Mouse (Mus musculus) granulocyte monocyte progenitor cell, adult 5-6 weeks (primary cell): Measurements from ENCODE around the gene Zfp941. TPM values are rescaled to one million over a fixed set of nuclear protein-coding genes. Genes with fewer than 3 reads are reported as not detected.
"Not testable (repeated sequence)": the region's sequence is repeated elsewhere in the genome, so short reads cannot be mapped to it uniquely, and the experiment has no call there.

Experiments used
- ATAC-seq: replicated peaks from 2 replicates; pipeline ENCODE4 v1.8.0; 2016; ENCODE audit warnings: mild to moderate bottlenecking, moderate TSS enrichment, inconsistent platforms; ENCODE audit not compliant: poor library complexity, severe bottlenecking
- total RNA-seq, 2 experiments: library from RNA; stranded (forward) in 1 of 2; stranded (reverse) in 1 of 2; fragments of 200-712, 200-1000 nt in 1 of 2; fragments of >200 nt in 1 of 2; fragmentation: Nextera tagmentation in 1 of 2; gene quantifications; 2 replicates each; pipeline ENCODE4 v1.2.3; 2014 to 2017

Gene Zfp941
- total RNA-seq, 2 experiments from 2014 or later: 1.4 to 1.7 TPM

DNA sequence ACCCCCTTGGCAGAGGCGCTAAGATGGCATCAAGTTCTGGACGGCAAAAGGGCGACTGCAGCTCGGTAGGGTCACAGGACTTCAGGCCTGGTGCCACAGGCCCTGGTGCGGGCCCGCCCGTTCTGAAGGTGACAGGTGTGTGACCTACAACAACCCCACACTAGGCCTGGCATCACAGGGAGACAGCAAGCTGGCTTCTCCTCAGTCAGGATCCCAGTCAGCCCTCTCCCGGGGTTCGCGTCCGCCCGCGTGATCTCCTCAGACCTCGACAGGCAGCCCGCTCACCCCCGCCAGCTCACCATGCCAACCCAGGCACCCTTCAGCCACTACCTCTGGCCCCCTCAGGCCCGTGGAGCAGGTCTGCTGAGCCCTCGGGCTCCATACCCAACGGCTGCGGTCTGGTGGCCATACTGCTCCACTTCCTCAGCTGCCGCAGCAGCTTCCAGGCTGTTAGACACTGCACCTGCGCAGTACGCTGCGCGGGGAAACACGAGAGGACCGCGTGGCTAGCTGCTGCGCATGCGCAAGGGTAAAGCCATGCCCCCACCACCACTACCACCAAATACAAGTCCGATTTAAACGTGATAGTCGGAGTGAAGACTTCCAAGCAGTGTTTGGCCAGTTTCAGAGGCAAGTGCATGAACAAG lies 34.4 kb downstream of the Zfp941 start, which contains the start of gene Syce1:
Gene Syce1 (minus strand): TSS at position 447 of the 647 bp plus-strand sequence.
- ATAC-seq: no peak

DNA sequence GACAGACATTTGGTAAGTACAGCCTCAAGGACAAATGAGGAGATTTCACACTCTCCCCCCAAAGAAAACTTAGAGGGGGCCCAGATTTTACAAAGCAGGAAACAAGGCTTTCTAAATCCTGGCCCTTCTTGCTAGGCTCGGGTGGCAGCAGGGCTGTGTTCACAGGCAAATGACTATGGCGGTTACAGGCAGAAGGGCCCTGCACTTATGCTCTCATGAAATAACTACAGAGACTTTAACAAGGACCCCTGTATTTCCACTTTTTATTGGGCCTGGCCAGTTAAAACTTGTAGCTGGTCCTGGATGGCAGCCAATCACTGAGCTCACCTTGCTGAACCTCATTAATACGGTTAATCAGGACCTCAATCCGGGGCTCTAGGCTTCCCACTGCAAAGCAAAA lies 41.4 kb downstream of the Zfp941 start:
- no peak for ATAC-seq

DNA sequence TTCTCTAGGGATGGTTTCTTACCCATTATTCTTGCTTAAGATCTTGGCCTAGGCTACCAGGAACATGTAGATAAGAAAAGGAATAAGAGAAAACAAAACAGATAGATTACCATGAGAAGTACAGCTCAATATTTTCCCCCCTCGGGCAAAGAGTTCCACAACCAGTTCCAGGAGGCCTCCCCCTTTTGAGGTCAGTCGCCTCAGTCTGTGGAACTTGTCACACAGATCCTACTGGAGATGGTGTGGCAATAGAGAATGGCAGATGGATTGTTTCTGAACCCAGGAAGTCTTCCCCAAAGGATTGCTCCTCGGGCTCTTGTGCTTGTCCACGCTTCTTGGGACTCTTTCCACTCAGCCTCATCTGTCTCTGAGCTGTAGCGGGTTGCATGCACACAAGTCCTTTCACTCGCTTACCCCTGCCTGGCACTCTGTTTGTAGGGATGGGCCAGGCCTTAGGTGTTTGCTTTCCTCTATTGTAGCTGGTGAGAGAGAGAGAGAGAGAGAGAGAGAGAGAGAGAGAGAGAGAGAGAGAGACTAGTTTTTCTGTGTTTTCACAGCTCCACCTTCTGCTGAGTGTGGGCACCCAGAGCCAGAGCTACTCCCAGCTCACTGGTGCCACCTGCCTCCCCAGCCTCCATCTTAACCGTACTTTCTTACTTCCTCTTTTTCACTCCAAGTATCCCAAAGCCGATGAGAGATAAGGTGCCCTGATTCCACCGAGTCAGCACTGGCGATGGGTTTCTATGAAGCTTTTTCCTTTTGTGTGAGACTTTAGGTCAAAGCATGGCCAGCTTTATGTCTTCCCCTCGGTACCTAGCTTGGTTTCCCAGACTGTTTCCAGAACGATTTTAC lies 55.9 kb downstream of the Zfp941 start:
- ATAC-seq: peak; percentile 76

DNA sequence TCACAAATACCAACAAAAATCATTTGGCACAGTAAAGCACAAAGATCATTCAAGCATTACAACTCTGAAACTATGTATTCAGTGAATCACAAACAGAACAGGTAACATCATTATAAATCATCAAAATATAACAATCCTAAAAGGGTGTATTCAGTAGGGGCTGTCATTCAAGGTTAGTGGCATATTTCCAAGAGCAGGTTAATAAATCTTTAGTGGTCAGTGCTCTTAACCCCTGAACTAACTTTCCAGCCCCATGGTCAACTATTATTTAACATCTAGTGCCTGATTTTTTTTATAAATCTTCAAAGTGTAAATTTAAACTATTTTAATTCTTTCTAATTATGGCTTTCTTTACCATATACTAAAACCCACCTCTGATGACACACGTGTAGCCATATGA lies 56.6 kb downstream of the Zfp941 start:
- ATAC-seq: not testable (repeated sequence)

DNA sequence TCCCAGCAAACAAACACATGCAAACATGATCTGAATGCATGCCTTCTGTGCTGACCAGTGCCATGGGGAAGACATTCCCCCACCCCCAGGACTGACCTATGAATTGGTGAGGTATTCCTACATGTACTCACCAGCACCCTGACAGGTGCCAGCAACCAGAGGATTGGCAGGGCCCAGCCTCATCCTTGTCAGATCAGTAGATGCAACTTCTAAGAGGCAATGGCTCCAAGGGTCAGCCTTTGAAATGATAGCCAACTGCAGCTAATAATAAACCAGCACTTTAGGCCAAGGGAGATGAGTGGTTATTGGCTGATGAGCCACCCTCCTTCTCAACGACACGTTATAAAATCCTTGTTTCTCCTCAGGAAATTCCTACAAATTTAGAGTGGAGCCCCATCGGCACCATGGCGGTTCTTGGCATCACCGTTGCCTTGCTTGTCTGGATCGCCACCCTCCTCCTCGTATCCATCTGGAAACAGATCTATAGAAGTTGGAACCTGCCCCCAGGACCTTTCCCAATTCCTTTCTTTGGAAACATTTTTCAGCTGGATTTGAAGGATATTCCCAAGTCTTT lies 58.4 kb downstream of the Zfp941 start, which contains the start of gene Cyp2e1:
Gene Cyp2e1 (plus strand): TSS at position 293 of the 574 bp plus-strand sequence.
- no peak for ATAC-seq

DNA sequence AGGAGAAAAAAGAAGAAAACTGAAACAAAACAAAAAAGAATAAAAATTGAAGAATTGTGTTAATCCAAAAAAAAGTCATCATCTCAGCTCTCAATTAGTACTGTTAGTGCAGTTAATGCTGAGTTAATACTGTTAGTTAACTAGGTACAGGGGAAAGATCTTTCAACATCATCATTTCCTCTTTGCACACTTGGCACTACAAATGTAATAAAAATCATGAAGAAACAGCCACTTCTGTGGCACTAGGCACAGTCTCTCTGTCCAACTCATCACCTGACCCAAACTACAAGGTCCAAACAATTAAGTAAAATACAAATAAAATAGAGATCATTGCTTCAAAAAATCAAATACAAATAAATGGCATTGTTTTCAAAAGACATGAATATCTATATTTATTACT lies 61.3 kb downstream of the Zfp941 start:
- no peak for ATAC-seq

Other genes with a start within 250 kb of the Zfp941 start
- 0.15 TPM in 1 of 2 replicates, not detected in the other for gene Olfr46, start 220.9 kb downstream of the Zfp941 start, total RNA-seq (2014; fragmentation: Nextera tagmentation)
- gene Olfr46, start 220.9 kb downstream of the Zfp941 start, total RNA-seq (2017): under 0.01 TPM in 2 replicates
- not detected in 2 replicates for gene Olfr61, start 193.2 kb downstream of the Zfp941 start, total RNA-seq (2014; fragmentation: Nextera tagmentation)
- gene Olfr61, start 193.2 kb downstream of the Zfp941 start, total RNA-seq (2017): not detected in 2 replicates
- not detected in 2 replicates for gene Olfr53, start 175.7 kb downstream of the Zfp941 start, total RNA-seq (2014; fragmentation: Nextera tagmentation)
- not detected in 2 replicates for gene Olfr53, start 175.7 kb downstream of the Zfp941 start, total RNA-seq (2017)
- gene Olfr539, start 162.2 kb downstream of the Zfp941 start, total RNA-seq (2014; fragmentation: Nextera tagmentation): not detected in 2 replicates
- not detected in 2 replicates for gene Olfr539, start 162.2 kb downstream of the Zfp941 start, total RNA-seq (2017)
- not detected in 2 replicates for gene Olfr45, start 140.2 kb downstream of the Zfp941 start, total RNA-seq (2014; fragmentation: Nextera tagmentation)
- gene Olfr45, start 140.2 kb downstream of the Zfp941 start, total RNA-seq (2017): not detected in 2 replicates
- not detected in 2 replicates for gene Olfr541, start 124.9 kb downstream of the Zfp941 start, total RNA-seq (2014; fragmentation: Nextera tagmentation)
- not detected in 2 replicates for gene Olfr541, start 124.9 kb downstream of the Zfp941 start, total RNA-seq (2017)
- not detected in 2 replicates for gene Cyp2e1, start 58.4 kb downstream of the Zfp941 start, total RNA-seq (2014; fragmentation: Nextera tagmentation)
- gene Cyp2e1, start 58.4 kb downstream of the Zfp941 start, total RNA-seq (2017): not detected in 2 replicates
- 0.56 and 3.1 TPM in 2 replicates for gene Syce1, start 34.3 kb downstream of the Zfp941 start, total RNA-seq (2014; fragmentation: Nextera tagmentation)
- gene Syce1, start 34.3 kb downstream of the Zfp941 start, total RNA-seq (2017): not detected in 2 replicates
- not detected in 2 replicates for gene Urah, start 12.8 kb upstream of the Zfp941 start, total RNA-seq (2014; fragmentation: Nextera tagmentation)
- not detected in 2 replicates for gene Urah, start 12.8 kb upstream of the Zfp941 start, total RNA-seq (2017)
- not detected in 2 replicates for gene Scgb1c1, start 23.4 kb upstream of the Zfp941 start, total RNA-seq (2014; fragmentation: Nextera tagmentation)
- gene Scgb1c1, start 23.4 kb upstream of the Zfp941 start, total RNA-seq (2017): not detected in 2 replicates
- gene Odf3, start 25.6 kb upstream of the Zfp941 start, total RNA-seq (2014; fragmentation: Nextera tagmentation): not detected in 2 replicates
- not detected in 2 replicates for gene Odf3, start 25.6 kb upstream of the Zfp941 start, total RNA-seq (2017)
- not detected in 2 replicates for gene Gm45785, start 34.2 kb upstream of the Zfp941 start, total RNA-seq (2014; fragmentation: Nextera tagmentation)
- not detected in 2 replicates for gene Gm45785, start 34.2 kb upstream of the Zfp941 start, total RNA-seq (2017)
- gene Ric8a, start 34.8 kb upstream of the Zfp941 start, total RNA-seq (2014; fragmentation: Nextera tagmentation): 45.0 and 45.9 TPM in 2 replicates
- gene Ric8a, start 34.8 kb upstream of the Zfp941 start, total RNA-seq (2017): 32.6 and 36.2 TPM in 2 replicates
- 15.2 and 21.9 TPM in 2 replicates for gene Bet1l, start 35.4 kb upstream of the Zfp941 start, total RNA-seq (2014; fragmentation: Nextera tagmentation)
- 20.9 and 21.9 TPM in 2 replicates for gene Bet1l, start 35.4 kb upstream of the Zfp941 start, total RNA-seq (2017)
- 111 and 117 TPM in 2 replicates for gene Psmd13, start 59.8 kb upstream of the Zfp941 start, total RNA-seq (2014; fragmentation: Nextera tagmentation)
- gene Psmd13, start 59.8 kb upstream of the Zfp941 start, total RNA-seq (2017): 229 and 237 TPM in 2 replicates
- 66.7 and 71.3 TPM in 2 replicates for gene Sirt3, start 60.1 kb upstream of the Zfp941 start, total RNA-seq (2014; fragmentation: Nextera tagmentation)
- 28.7 and 32.7 TPM in 2 replicates for gene Sirt3, start 60.1 kb upstream of the Zfp941 start, total RNA-seq (2017)
- gene Cox8b, start 78.3 kb upstream of the Zfp941 start, total RNA-seq (2014; fragmentation: Nextera tagmentation): not detected in 2 replicates
- not detected in 2 replicates for gene Cox8b, start 78.3 kb upstream of the Zfp941 start, total RNA-seq (2017)
- gene Nlrp6, start 98.7 kb upstream of the Zfp941 start, total RNA-seq (2014; fragmentation: Nextera tagmentation): not detected in 2 replicates
- gene Nlrp6, start 98.7 kb upstream of the Zfp941 start, total RNA-seq (2017): not detected in 2 replicates
- 6.6 and 11.5 TPM in 2 replicates for gene Pgghg, start 119.2 kb upstream of the Zfp941 start, total RNA-seq (2014; fragmentation: Nextera tagmentation)
- 6.9 and 7.8 TPM in 2 replicates for gene Pgghg, start 119.2 kb upstream of the Zfp941 start, total RNA-seq (2017)
- 1.7 TPM in 1 of 2 replicates, not detected in the other for gene Ifitm5, start 128.1 kb upstream of the Zfp941 start, total RNA-seq (2014; fragmentation: Nextera tagmentation)
- not detected in 2 replicates for gene Ifitm5, start 128.1 kb upstream of the Zfp941 start, total RNA-seq (2017)
- not detected in 2 replicates for gene Gm45717, start 133.8 kb upstream of the Zfp941 start, total RNA-seq (2014; fragmentation: Nextera tagmentation)
- gene Gm45717, start 133.8 kb upstream of the Zfp941 start, total RNA-seq (2017): not detected in 2 replicates
- 555 and 581 TPM in 2 replicates for gene Ifitm2, start 133.8 kb upstream of the Zfp941 start, total RNA-seq (2014; fragmentation: Nextera tagmentation)
- gene Ifitm2, start 133.8 kb upstream of the Zfp941 start, total RNA-seq (2017): 354 and 388 TPM in 2 replicates
- gene Ifitm1, start 145.0 kb upstream of the Zfp941 start, total RNA-seq (2014; fragmentation: Nextera tagmentation): 79.9 and 149 TPM in 2 replicates
- gene Ifitm1, start 145.0 kb upstream of the Zfp941 start, total RNA-seq (2017): 18.5 and 25.3 TPM in 2 replicates
- 146 and 224 TPM in 2 replicates for gene Ifitm3, start 188.6 kb upstream of the Zfp941 start, total RNA-seq (2014; fragmentation: Nextera tagmentation)
- gene Ifitm3, start 188.6 kb upstream of the Zfp941 start, total RNA-seq (2017): 55.6 and 69.2 TPM in 2 replicates
- gene Ifitm6, start 195.7 kb upstream of the Zfp941 start, total RNA-seq (2014; fragmentation: Nextera tagmentation): 17.9 and 48.1 TPM in 2 replicates
- 22.5 and 42.5 TPM in 2 replicates for gene Ifitm6, start 195.7 kb upstream of the Zfp941 start, total RNA-seq (2017)
- gene Gm17387, start 207.0 kb upstream of the Zfp941 start, total RNA-seq (2014; fragmentation: Nextera tagmentation): not detected in 2 replicates
- not detected in 2 replicates for gene Gm17387, start 207.0 kb upstream of the Zfp941 start, total RNA-seq (2017)
- 0.60 and 3.6 TPM in 2 replicates for gene B4galnt4, start 238.9 kb upstream of the Zfp941 start, total RNA-seq (2014; fragmentation: Nextera tagmentation)
- gene B4galnt4, start 238.9 kb upstream of the Zfp941 start, total RNA-seq (2017): 0.26 TPM in 1 of 2 replicates, not detected in the other